Mouse (Mus musculus) cerebellum, adult 11 months (tissue): Measurements from ENCODE around the gene Phactr3.
A peak's percentile ranks its signal among the peaks of the same experiment; 100 is the strongest.

Experiments
- DNase-seq: peaks from one replicate; pipeline ENCODE4 v3.0.0; 2022

Phactr3 gene

GRCm38 (mm10) chr2:178264389-178264788 lies 145.6 kb downstream of the Phactr3 start:
- peak; percentile 90 for DNase-seq

- no peak for DNase-seq
Observed at GRCm38 (mm10) chr2:178265454-178265853, 146.7 kb downstream of the Phactr3 start.

GRCm38 (mm10) chr2:178270794-178271193 lies 152.0 kb downstream of the Phactr3 start:
- DNase-seq, result peak; percentile 41

GRCm38 (mm10) chr2:178272350-178272749 lies 153.6 kb downstream of the Phactr3 start:
- no peak for DNase-seq

GRCm38 (mm10) chr2:178274126-178274525 lies 155.4 kb downstream of the Phactr3 start:
- DNase-seq, result peak; percentile 87

- DNase-seq, result no peak
Observed at GRCm38 (mm10) chr2:178277206-178277605, 158.4 kb downstream of the Phactr3 start.

GRCm38 (mm10) chr2:178281183-178281582 lies 162.4 kb downstream of the Phactr3 start:
- DNase-seq, result no peak

- peak; percentile 41 for DNase-seq
Observed at GRCm38 (mm10) chr2:178287285-178287684, 168.5 kb downstream of the Phactr3 start.

- no peak for DNase-seq
Observed at GRCm38 (mm10) chr2:178288666-178289065, 169.9 kb downstream of the Phactr3 start.

GRCm38 (mm10) chr2:178303453-178304187 lies 184.8 kb downstream of the Phactr3 start:
- DNase-seq, result no peak

- DNase-seq, result no peak
Observed at GRCm38 (mm10) chr2:178304188-178304529, 185.4 kb downstream of the Phactr3 start.

GRCm38 (mm10) chr2:178304669-178305068 lies 185.9 kb downstream of the Phactr3 start:
- DNase-seq, result no peak

- DNase-seq, result no peak
Observed at GRCm38 (mm10) chr2:178313539-178313938, 194.8 kb downstream of the Phactr3 start.

GRCm38 (mm10) chr2:178316281-178316680 lies 197.5 kb downstream of the Phactr3 start:
- DNase-seq, result no peak

- DNase-seq, result no peak
Observed at GRCm38 (mm10) chr2:178319766-178320165, 201.0 kb downstream of the Phactr3 start.

GRCm38 (mm10) chr2:178321271-178321670 lies 202.5 kb downstream of the Phactr3 start:
- DNase-seq, result no peak

GRCm38 (mm10) chr2:178324410-178324809 lies 205.6 kb downstream of the Phactr3 start:
- DNase-seq, result no peak

- DNase-seq, result no peak
Observed at GRCm38 (mm10) chr2:178324818-178325217, 206.0 kb downstream of the Phactr3 start.

GRCm38 (mm10) chr2:178326067-178326466 lies 207.3 kb downstream of the Phactr3 start:
- DNase-seq, result peak; percentile 7

GRCm38 (mm10) chr2:178326750-178327465 lies 208.1 kb downstream of the Phactr3 start:
- DNase-seq, result peak; percentile 19

GRCm38 (mm10) chr2:178327466-178328040 lies 208.8 kb downstream of the Phactr3 start:
- peak; percentile 69 for DNase-seq

GRCm38 (mm10) chr2:178329551-178329950 lies 210.8 kb downstream of the Phactr3 start:
- no peak for DNase-seq

- DNase-seq, result no peak
Observed at GRCm38 (mm10) chr2:178329986-178330385, 211.2 kb downstream of the Phactr3 start.

- no peak for DNase-seq
Observed at GRCm38 (mm10) chr2:178337878-178338277, 219.1 kb downstream of the Phactr3 start.
